8 mouse cellular contexts compared by ENCODE assay signal in the genomic region with DNA sequence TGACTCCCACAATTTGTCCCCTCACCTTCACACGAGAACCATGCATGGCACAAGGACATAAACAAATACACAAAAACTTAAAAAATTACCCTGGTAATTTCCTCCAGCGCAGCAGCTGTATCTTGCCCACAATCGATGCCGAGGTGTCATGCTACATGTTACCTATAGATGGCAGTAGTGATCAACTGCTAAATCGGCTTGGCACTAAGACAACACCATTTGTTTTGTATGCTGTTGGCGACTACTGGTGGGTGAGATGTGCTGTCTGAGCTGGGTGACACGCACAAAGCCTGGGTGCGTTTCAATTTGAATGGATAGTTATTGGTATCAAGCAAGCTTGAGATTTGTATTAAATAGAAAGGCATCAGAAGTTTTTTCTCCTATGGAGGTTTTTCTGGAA. TPM values are rescaled to one million over a fixed set of nuclear protein-coding genes. Genes with fewer than 3 reads are reported as not detected.
DNase-seq lines count a peak whose midpoint lies in the region; ATAC-seq and TF ChIP-seq lines count a peak whose summit lies in the region.

No protein-coding gene starts in this region.

- DNase-seq in heart, adult 8-10 months (ENCODE audit: low spot score) = peak; percentile 53
- DNase-seq in heart, adult 11 months = no peak
- DNase-seq in layer of hippocampus, adult 9-10 months (ENCODE audit: low spot score) = peak; percentile 78
- DNase-seq in lung, postnatal 10 days = peak; percentile 71
- peak; percentile 82 for DNase-seq in retina, postnatal 1 day

- H3K27ac ChIP-seq in bone marrow macrophage, adult 2 months (ENCODE audit: insufficient read depth, low read depth, low read length) = no peak overlapping the region

- no peaks in the 10 kb centered on the region for H3K4me1 ChIP-seq in bone marrow macrophage, adult 2 months (ENCODE audit: control insufficient read depth, insufficient read depth, low read length)

- H3K4me3 ChIP-seq in bone marrow macrophage, adult 2 months (ENCODE audit: insufficient read depth, low read length) = no peak overlapping the region

- peak; percentile 66 for ATAC-seq in erythroblast, adult 5-6 weeks (replicated peaks; ENCODE audit: low FRiP score, poor library complexity, severe bottlenecking)
- peak; percentile 86 to 87 for ATAC-seq in hematopoietic stem cell, adult 5-6 weeks (replicated peaks in 1 of 2; ENCODE audit: insufficient read depth in 1 of 2, low FRiP score in 2 of 2, low TSS enrichment in 1 of 2, low read depth in 1 of 2, poor library complexity in 2 of 2, severe bottlenecking in 2 of 2)

- TF ChIP-seq CTCF in bone marrow macrophage, adult 2 months (IDR thresholded peaks at IDR 0.05; ENCODE audit: low read depth, low read length) = peak; percentile 42; the same call in 1 of the 2 replicates

- TF ChIP-seq POLR2A in bone marrow macrophage, adult 2 months (IDR thresholded peaks at IDR 0.05; ENCODE audit: borderline replicate concordance, low read depth, low read length) = no peak

RNA-seq across cellular contexts. Expression of a gene that starts 32.4 kb away (rescaled TPM):
- total RNA-seq in heart, adult 8-10 months (2022) = under 1 TPM in 2 of 4 experiments, not detected in 2; 0.16 to 0.23 TPM
- polyA plus RNA-seq in bone marrow macrophage, adult 2 months (2012; ENCODE audit: insufficient read depth, insufficient read length, missing spikeins) = not detected in 2 replicates
- total RNA-seq in erythroblast, adult 5-6 weeks (2015; ENCODE audit: low replicate concordance) = 1.9 TPM in 1 of 2 replicates, not detected in the other
- total RNA-seq in erythroblast, adult 5-6 weeks (2017; ENCODE audit: low replicate concordance) = 2.0 TPM in 1 of 2 replicates, not detected in the other
- not detected in 2 replicates for total RNA-seq in hematopoietic stem cell, adult 5-6 weeks (2017)
